Mouse (Mus musculus): ENCODE data around the gene Bmp2.

Gene Bmp2

GRCm38 (mm10) chr2:133565995-133566710, 14.2 kb downstream of the Bmp2 start:
- no peak for DNase-seq

- DNase-seq: no peak
Observed at GRCm38 (mm10) chr2:133591562-133592255, 39.8 kb downstream of the Bmp2 start.

Measured in kidney, postnatal 25 days (tissue).